Mouse (Mus musculus) liver, embryonic 16.5 days (tissue): Measurements from ENCODE around the gene Gm32742. TPM values are rescaled to one million over a fixed set of nuclear protein-coding genes. Genes with fewer than 3 reads are reported as not detected.

ENCODE experiments used
- ATAC-seq: fragments of 200-750 bp; cut with Nextera tagmentation; 2 replicates; pipeline ENCODE4 v1.8.0; 2017; ENCODE audit warnings: low read depth, mild to moderate bottlenecking, moderate number of reproducible peaks, moderate library complexity
- H3K27ac ChIP-seq: fragments of 300-500 bp; sonication (generic); 2 replicates; pipeline ENCODE4 v1.5.1; 2014; ENCODE audit warnings: mild to moderate bottlenecking, low read length
- H3K27me3 ChIP-seq: fragments of 300-500 bp; sonication (generic); 2 replicates; pipeline ENCODE4 v1.6.1; 2014; ENCODE audit warnings: low read depth, low read length, mixed read lengths; ENCODE audit not compliant: control insufficient read depth, insufficient read depth
- H3K36me3 ChIP-seq: fragments of 300-500 bp; sonication (generic); 2 replicates; pipeline ENCODE4 v1.6.1; 2014; ENCODE audit warnings: mild to moderate bottlenecking; ENCODE audit not compliant: control insufficient read depth, insufficient read depth
- H3K4me1 ChIP-seq: fragments of 300-500 bp; sonication (generic); 2 replicates; pipeline ENCODE4 v1.6.1; 2014; ENCODE audit warnings: low read depth, low read length, mixed read lengths; ENCODE audit not compliant: control insufficient read depth
- H3K4me2 ChIP-seq: fragments of 300-500 bp; sonication (generic); 2 replicates; pipeline ENCODE4 v1.6.1; 2014; ENCODE audit warnings: low read depth, low read length, mixed read lengths
- H3K4me3 ChIP-seq: fragments of 300-500 bp; sonication (generic); 2 replicates; pipeline ENCODE4 v1.5.1; 2014; ENCODE audit warnings: low read depth, mild to moderate bottlenecking, low read length
- H3K9ac ChIP-seq: fragments of 300-500 bp; sonication (generic); 2 replicates; pipeline ENCODE4 v1.6.1; 2014; ENCODE audit warnings: low read depth, low read length
- H3K9me3 ChIP-seq: fragments of 300-500 bp; sonication (generic); replicated peaks from 2 replicates; pipeline ENCODE4 v1.6.1; 2016; ENCODE audit warnings: low read length; ENCODE audit not compliant: control insufficient read depth
- WGBS: fragments of 180-500 bp; shearing (Covaris S2); extraction: QIAGEN DNeasy Blood & Tissue Kit; methylation state at CpG from one replicate; pipeline ENCODE4 v1.1.7; 2014; ENCODE audit not compliant: insufficient replicate concordance; 5-methylcytosine and 5-hydroxymethylcytosine counted together
- polyA plus RNA-seq: library from polyadenylated mRNA; unstranded; fragments of >200 nt; fragmentation: Nextera tagmentation; extraction: Ambion mirVana; gene quantifications from 2 replicates; pipeline ENCODE4 v1.2.1, GENCODE M21; 2015

The Gm32742 gene
- polyA plus RNA-seq, 1 experiment from 2014 or later: not detected

DNA sequence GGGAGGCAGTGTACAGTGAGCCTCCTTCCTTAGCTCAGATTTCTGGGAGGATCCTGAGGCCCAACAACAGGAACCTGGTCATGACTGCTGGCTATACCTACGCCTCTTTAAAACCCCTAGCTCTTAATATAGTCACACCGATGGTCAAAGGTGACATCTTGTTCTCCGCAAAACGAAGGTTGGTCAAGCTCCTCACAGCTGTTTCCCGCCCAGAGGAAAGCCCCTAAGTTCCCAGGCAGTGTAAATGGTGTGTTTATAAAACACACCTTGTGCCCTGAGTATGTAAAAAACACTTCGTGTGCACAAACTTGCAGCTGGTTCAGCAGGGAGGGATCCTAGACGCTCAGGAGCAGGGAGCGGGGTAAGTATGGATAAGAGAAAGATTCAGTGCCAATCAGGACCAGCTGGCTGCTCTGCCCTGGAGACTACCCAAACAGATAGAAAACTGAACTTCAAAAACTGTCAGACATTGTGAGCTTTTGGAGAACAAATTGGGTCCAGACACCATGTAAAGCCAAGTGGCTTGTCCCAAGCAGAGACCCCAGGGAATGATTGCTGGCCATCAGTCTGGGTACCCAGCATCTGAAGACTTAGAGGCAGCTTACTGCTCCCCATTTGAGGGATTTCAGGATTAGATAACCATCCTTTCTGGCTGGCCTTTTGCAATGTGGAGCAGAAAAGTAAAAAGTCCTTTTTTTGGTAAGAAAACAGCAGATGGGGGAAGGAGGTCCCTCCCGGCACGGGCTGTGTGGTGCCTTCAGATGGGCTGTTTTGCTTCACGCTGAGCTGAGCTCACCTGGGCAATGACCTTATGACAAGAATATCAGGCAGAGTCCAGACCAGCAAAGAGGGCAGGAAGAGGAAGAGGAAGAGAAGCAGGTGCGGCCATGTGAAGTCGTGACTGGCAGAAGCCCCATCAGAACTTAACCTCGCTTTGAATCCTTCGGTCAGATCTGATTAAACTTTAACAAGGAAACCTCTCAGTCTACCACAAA is 17.7 kb upstream of the Gm32742 start:
- 54% methylated on average over 15 of the region's 15 CpGs for WGBS
- Histone ChIP-seq H3K36me3 (no peaks in the 10 kb centered on the region), H3K9ac (no peak overlapping the region), H3K4me2 (no peak overlapping the region), H3K4me3 (no peak overlapping the region), H3K9me3 (no peaks in the 10 kb centered on the region), H3K4me1 (no peaks in the 10 kb centered on the region), H3K27me3 (no peaks in the 10 kb centered on the region), H3K27ac (no peak overlapping the region)
- no peak for ATAC-seq

DNA sequence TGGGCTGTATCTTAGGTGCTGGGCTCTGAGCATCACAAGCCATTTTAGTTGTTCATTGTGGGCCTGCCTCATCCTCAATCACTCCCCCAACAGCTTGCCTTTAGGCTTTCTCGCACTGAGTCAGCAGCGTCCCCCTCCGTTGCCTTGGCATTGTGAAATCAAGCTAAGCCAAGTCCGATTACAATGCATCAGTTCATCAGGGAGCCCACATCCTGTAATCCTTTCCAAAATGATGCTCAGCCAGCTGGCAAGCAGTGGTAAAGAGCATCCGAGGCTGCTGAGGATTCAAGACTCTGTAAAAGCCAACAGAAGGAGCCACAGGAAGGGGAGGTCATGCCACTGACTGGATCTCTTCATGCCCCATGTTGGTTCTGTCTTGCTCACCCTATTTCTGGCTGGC is 15.3 kb upstream of the Gm32742 start:
- no peak overlapping the region for H3K4me3 ChIP-seq
- H3K4me2 ChIP-seq: no peak overlapping the region
- no peak overlapping the region for H3K9ac ChIP-seq
- ATAC-seq: no peak
- no peaks in the 10 kb centered on the region for H3K9me3 ChIP-seq
- 57% methylated on average over 5 of the region's 5 CpGs for WGBS
- H3K4me1 ChIP-seq: no peaks in the 10 kb centered on the region
- no peaks in the 10 kb centered on the region for H3K27me3 ChIP-seq
- H3K36me3 ChIP-seq: no peaks in the 10 kb centered on the region
- H3K27ac ChIP-seq: no peak overlapping the region

DNA sequence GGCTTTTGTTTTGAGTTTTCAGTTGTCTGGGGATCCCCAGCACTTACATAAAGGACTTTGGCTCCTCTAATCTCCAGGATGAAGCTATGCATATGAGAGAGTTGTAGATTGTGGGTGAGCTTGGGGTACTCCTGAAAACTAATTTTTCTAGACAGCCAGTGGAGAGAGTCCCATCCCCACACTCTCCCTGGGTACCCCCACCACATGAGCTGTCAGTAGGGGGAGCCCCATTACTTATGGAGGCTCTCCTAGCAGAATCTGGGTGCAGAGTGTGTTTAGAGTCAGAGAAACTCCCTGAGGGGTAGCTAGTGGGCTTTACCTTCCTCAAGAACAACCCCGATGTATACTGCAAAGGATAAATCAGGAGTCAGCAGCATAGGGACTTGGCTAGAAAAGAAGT is 13.0 kb upstream of the Gm32742 start:
- Histone ChIP-seq H3K4me2 (no peak overlapping the region), H3K4me3 (no peak overlapping the region), H3K27ac (no peak overlapping the region), H3K9me3 (no peaks in the 10 kb centered on the region), H3K4me1 (no peaks in the 10 kb centered on the region), H3K36me3 (no peaks in the 10 kb centered on the region), H3K9ac (no peak overlapping the region), H3K27me3 (no peaks in the 10 kb centered on the region)
- ATAC-seq: no peak
- WGBS: 74% methylated on average over 1 of the region's 1 CpGs

DNA sequence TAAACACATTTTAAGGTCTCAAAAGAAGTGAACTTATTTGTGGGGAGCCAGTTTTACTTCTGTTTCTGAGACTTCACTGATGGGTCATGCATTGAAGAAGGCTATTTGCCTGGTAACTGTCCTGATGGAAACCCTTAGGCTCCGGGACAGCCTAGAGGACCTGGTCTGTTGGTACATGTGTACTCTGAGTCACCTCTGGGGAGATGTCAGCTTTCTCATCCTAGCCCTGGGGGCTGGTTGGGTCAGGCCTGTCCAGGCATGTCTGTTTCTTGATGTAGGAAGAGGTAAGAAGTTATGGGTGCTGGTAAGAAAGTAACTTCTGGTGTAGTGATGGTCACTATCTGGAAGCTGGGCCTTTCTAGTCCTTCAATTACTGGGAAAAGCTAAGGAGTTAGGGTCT is 10.4 kb upstream of the Gm32742 start:
- no peak overlapping the region for H3K4me3 ChIP-seq
- ATAC-seq: no peak
- H3K27me3 ChIP-seq: no peaks in the 10 kb centered on the region
- no peak overlapping the region for H3K9ac ChIP-seq
- H3K36me3 ChIP-seq: no peaks in the 10 kb centered on the region
- WGBS: 87% methylated on average over 1 of the region's 1 CpGs
- no peaks in the 10 kb centered on the region for H3K4me1 ChIP-seq
- no peaks in the 10 kb centered on the region for H3K9me3 ChIP-seq
- H3K27ac ChIP-seq: no peak overlapping the region
- no peak overlapping the region for H3K4me2 ChIP-seq

DNA sequence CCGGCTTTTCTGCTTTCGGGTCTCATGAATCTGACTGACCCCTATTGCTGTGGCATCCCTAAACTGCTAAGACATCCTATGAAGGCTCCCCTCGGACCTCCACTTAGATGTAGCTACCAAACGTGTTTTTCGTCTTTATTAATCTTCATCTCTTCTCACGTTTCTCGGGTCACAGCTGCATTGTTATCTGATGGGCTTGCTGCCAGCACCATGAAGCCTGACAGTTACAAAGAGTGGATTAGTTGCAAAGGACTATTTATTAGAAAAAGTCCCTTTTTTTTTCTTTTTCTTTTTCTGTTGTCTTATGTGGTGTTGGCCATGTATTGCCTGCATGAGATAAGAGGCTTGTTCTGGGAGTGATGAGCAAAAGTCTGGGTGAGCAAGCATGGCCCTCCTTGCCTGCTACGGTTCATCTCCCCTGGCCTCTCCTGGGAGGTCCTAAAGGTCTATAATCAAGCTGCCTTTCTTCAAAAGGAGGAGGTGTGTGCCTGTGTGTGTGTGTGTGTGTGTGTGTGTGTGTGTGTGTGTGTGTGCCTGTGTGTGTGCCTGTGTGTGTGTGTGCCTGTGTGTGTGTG is 9.7 kb upstream of the Gm32742 start:
- Histone ChIP-seq H3K27me3 (no peaks in the 10 kb centered on the region), H3K9ac (no peak overlapping the region), H3K9me3 (no peaks in the 10 kb centered on the region), H3K4me2 (no peak overlapping the region), H3K4me1 (no peaks in the 10 kb centered on the region), H3K27ac (no peak overlapping the region), H3K4me3 (no peak overlapping the region), H3K36me3 (no peaks in the 10 kb centered on the region)
- WGBS: 34% methylated on average over 8 of the region's 8 CpGs
- ATAC-seq: no peak

DNA sequence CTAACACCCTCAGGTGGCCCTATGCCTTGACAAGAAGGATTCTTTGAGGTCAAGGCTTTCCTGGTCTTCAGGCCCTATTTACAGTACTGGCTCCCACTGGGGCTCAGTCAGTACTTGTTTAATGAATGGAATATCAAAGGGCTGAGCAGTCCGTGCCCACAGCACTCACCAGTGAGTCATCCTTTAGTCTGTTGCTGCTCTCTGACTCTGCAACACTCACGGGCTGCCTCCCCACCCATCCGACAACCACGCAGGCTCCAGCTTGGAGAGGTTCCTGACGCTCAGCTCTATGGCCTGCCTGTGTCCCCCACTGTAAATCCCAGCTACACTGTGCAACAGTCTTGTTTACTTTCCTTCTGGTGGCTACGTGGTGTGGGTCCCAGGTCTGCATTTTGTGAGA is 5.0 kb upstream of the Gm32742 start:
- H3K27me3 ChIP-seq: no peaks in the 10 kb centered on the region
- no peak for ATAC-seq
- no peak overlapping the region for H3K4me2 ChIP-seq
- H3K9ac ChIP-seq: no peak overlapping the region
- H3K9me3 ChIP-seq: no peaks in the 10 kb centered on the region
- WGBS: 56% methylated on average over 6 of the region's 6 CpGs
- H3K4me3 ChIP-seq: no peak overlapping the region
- no peaks in the 10 kb centered on the region for H3K4me1 ChIP-seq
- no peak overlapping the region for H3K27ac ChIP-seq
- H3K36me3 ChIP-seq: no peaks in the 10 kb centered on the region

DNA sequence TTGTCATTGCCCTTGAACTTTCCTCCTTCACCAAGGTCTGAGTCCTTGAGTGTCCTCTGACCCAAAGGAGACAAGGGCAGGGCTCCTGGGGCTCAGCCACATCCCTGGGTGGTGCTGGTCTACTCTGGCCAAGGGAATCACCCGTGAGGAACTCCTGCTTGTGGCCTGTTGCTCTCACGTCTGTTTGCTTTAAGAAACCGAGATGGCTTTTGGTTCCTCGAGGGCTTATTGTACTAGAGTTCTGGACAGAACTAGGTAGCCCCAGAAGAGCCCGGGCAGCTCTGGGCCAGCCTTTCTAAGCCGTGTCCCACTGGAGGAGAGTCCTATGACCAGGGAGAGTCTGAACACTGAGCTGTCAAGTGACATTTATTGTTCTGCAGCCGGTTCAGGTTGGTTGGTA is 3.8 kb upstream of the Gm32742 start:
- no peaks in the 10 kb centered on the region for H3K4me1 ChIP-seq
- no peaks in the 10 kb centered on the region for H3K27me3 ChIP-seq
- no peaks in the 10 kb centered on the region for H3K9me3 ChIP-seq
- no peak overlapping the region for H3K4me3 ChIP-seq
- ATAC-seq: no peak
- no peaks in the 10 kb centered on the region for H3K36me3 ChIP-seq
- no peak overlapping the region for H3K9ac ChIP-seq
- no peak overlapping the region for H3K27ac ChIP-seq
- no peak overlapping the region for H3K4me2 ChIP-seq
- 48% methylated on average over 7 of the region's 7 CpGs for WGBS

DNA sequence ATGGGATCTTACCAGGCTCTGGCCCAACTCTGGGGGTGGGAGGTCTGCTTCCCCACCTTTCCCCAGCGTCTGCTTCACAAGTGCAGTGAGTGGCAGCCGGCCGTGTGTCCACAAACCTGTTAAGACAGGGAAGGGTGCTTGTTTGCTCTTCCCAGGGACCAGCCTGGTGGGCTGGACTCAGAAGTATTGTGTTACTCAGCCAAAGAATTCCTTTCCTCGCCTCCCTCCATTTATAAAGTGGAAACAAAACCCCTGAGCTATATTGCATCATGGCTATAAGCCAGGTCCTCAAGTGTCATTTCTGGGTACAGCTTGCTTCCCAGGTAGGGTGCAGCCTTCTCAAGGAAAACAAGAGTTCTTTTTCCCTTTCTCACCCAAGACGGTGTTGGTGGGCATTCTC is 3.4 kb upstream of the Gm32742 start:
- no peak for ATAC-seq
- Histone ChIP-seq H3K9me3 (no peaks in the 10 kb centered on the region), H3K27me3 (no peaks in the 10 kb centered on the region), H3K9ac (no peak overlapping the region), H3K36me3 (no peaks in the 10 kb centered on the region), H3K4me3 (no peak overlapping the region), H3K27ac (no peak overlapping the region), H3K4me1 (no peaks in the 10 kb centered on the region), H3K4me2 (no peak overlapping the region)
- WGBS: 55% methylated on average over 5 of the region's 5 CpGs

DNA sequence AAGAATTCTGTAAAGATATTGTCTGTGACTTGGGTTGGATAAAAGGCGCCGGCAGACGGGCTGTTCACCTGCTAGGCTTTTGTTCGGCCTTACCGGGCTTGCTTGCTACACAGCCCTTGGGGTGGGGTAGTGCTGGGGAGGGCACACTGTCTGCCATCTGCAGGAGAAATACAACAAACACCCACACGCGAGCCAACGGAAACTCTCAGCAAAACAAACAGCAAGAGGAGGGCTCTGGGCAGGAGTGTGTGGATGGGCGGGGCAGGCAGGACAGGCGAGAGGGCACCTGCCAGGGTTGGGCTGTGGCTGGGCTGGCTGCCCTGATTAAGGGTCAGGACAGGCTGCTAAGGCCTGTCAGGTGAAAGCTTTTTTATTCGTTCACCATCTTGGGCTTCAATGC is 2.6 kb upstream of the Gm32742 start:
- Histone ChIP-seq H3K9me3 (no peaks in the 10 kb centered on the region), H3K36me3 (no peaks in the 10 kb centered on the region), H3K4me1 (no peaks in the 10 kb centered on the region), H3K4me3 (no peak overlapping the region), H3K27ac (no peak overlapping the region), H3K4me2 (no peak overlapping the region), H3K9ac (no peak overlapping the region), H3K27me3 (no peaks in the 10 kb centered on the region)
- 44% methylated on average over 11 of the region's 11 CpGs for WGBS
- no peak for ATAC-seq
